Mouse (Mus musculus): ENCODE measurements around the gene Pea15a.

DNA sequence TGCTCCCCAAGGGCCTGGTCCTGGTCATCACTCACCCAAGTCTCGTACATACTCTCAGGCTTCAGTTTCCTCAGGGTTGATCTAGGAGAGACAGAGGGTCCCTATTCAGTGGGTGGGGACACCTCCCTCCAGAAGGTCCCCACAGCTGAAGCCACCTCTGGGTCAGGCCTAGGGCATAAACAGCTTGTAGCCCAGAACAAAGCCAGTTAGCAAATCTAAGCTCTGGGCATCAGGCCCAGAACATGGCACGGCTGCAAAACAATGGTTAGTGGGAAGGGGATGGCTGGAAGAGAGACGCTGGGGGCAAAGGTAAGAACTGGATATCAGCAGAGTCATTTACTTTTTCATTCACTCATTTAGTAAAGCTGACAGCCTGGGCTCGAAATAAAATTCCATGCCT lies 7.2 kb upstream of the Pea15a start:
- TF ChIP-seq CTCF (IDR thresholded peaks at IDR 0.05; ENCODE audit: insufficient read depth, low read depth, low read length) (no peak), POLR2A (IDR thresholded peaks at IDR 0.05; ENCODE audit: insufficient read depth, low read depth, low read length) (no peak)

Data from olfactory bulb, adult 2 months (tissue).